Mouse (Mus musculus): Measurements from ENCODE around the gene Lrrk1. TPM values are rescaled to one million over a fixed set of nuclear protein-coding genes. Genes with fewer than 3 reads are reported as not detected.
A peak's percentile ranks its signal among the peaks of the same experiment; 100 is the strongest.

Lrrk1 gene
- polyA plus RNA-seq, 1 experiment from 2014 or later = 33.0 TPM

- POLR2A ChIA-PET = no interaction called here
Observed at GRCm38 (mm10) chr7:66247274-66248021, 140.7 kb downstream of the Lrrk1 start.

DNA sequence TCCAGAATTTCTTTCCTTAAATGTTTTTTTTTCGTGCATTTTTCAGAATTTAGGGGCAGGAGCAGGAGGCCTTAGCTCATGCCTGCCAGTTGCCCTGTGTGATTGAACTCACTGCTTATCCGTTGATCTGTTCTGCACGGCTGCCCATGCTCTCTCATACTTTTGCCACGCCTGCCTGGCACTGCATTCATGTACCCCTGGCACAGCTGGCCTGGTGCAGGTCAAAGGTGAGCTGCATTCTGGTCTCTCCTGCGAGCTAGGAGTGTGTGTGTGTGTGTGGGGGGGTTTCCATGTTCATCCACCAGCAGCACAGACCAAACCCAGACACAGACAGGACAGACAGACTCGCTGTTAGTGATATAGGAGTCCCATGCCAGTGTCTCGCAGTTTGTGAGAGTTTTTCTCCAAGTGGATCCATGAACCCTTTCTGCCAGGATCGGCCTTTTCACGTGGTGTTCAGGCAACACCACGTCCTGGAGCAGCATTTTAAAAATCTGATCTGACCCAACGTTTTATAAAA, 141.4 kb downstream of the Lrrk1 start:
- POLR2A ChIA-PET = no interaction called here
- H3K27me3 ChIP-seq = no peaks in the 10 kb centered on the region
- ATAC-seq (no peak), DNase-seq (ENCODE audit: low read depth, low spot score) (no peak)
- CTCF ChIA-PET = interaction anchor here (1.1 kb wide), 2 partner anchors 46 to 126 kb away, joined by 3 read pairs; no protein-coding TSS in a partner anchor
- TF ChIP-seq CTCF (IDR thresholded peaks at IDR 0.05) = no peak
- in situ Hi-C loops (cut with MboI; ENCODE audit: low pct_unique_long_range_greater_than_20kb) = no loop called here

More at GRCm38 (mm10) chr7:66247274-66248021, 140.7 kb downstream of the Lrrk1 start:
- in situ Hi-C loops (cut with MboI; ENCODE audit: low pct_unique_long_range_greater_than_20kb) = no loop called here
- TF ChIP-seq CTCF (IDR thresholded peaks at IDR 0.05) = no peak
- CTCF ChIA-PET = interaction anchor here (1.1 kb wide), 1 partner anchor 127 kb away, joined by 3 read pairs; no protein-coding TSS in a partner anchor
- ATAC-seq = no peak
- H3K27me3 ChIP-seq = no peaks in the 10 kb centered on the region
- DNase-seq (ENCODE audit: low read depth, low spot score) = peak; percentile 31

- no peaks in the 10 kb centered on the region for H3K27me3 ChIP-seq
- DNase-seq (ENCODE audit: low read depth, low spot score) (no peak), ATAC-seq (no peak)
- in situ Hi-C loops (cut with MboI; ENCODE audit: low pct_unique_long_range_greater_than_20kb) = no loop called here
- ChIA-PET POLR2A (no interaction called here), CTCF (interaction anchor here (1.1 kb wide), 1 partner anchor 44 kb away, joined by 3 read pairs; no protein-coding TSS in a partner anchor)
- no peak for TF ChIP-seq CTCF (IDR thresholded peaks at IDR 0.05)
Observed at GRCm38 (mm10) chr7:66245646-66246045, 142.5 kb downstream of the Lrrk1 start.

DNA sequence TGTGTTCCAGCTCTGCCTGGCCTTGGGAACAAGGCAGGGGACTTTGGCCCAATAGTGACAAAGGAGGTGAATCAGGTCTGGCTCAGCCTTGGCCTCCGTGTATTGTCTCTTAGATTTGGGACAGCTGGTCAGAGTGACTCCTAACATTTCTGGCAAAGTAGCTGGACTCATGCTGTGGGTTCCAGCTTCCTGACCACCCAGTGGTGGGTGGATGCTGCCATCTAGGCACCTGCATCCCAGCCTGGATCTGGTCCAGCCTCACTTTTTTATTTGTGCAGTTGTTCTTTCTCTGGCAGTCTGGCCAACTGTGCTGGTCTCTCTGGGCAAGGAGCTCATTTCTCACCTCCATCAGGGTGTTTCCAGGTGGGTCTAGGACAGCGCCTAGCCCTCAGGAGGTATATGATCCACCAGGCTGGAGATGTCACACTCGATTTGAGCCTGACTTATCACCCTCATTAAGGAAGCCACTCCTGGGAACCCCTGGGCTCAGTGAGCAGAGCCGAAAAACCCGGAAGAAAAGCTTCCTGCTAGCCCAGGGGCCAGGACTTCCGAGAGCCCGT, 144.3 kb downstream of the Lrrk1 start:
- DNase-seq (ENCODE audit: low read depth, low spot score) (no peak), ATAC-seq (no peak)
- TF ChIP-seq CTCF (IDR thresholded peaks at IDR 0.05) = no peak
- CTCF ChIA-PET = interaction anchor here (1.2 to 1.5 kb wide), 2 partner anchors 10 to 57 kb away, joined by 3 read pairs; no protein-coding TSS in a partner anchor
- in situ Hi-C loops (cut with MboI; ENCODE audit: low pct_unique_long_range_greater_than_20kb) = no loop called here
- H3K27me3 ChIP-seq = no peaks in the 10 kb centered on the region
- POLR2A ChIA-PET = interaction anchor here (0.6 kb wide), 1 partner anchor 14 kb away, joined by 4 read pairs; no protein-coding TSS in a partner anchor

- DNase-seq (ENCODE audit: low read depth, low spot score) (no peak), ATAC-seq (no peak)
- H3K27me3 ChIP-seq = no peaks in the 10 kb centered on the region
- no peak for TF ChIP-seq CTCF (IDR thresholded peaks at IDR 0.05)
- in situ Hi-C loops (cut with MboI; ENCODE audit: low pct_unique_long_range_greater_than_20kb) = no loop called here
- POLR2A ChIA-PET = no interaction called here
- CTCF ChIA-PET = interaction anchor here (1.5 to 1.6 kb wide), 2 partner anchors 16 to 59 kb away, joined by 3 read pairs; no protein-coding TSS in a partner anchor
Observed at GRCm38 (mm10) chr7:66241855-66242412, 146.2 kb downstream of the Lrrk1 start.

DNA sequence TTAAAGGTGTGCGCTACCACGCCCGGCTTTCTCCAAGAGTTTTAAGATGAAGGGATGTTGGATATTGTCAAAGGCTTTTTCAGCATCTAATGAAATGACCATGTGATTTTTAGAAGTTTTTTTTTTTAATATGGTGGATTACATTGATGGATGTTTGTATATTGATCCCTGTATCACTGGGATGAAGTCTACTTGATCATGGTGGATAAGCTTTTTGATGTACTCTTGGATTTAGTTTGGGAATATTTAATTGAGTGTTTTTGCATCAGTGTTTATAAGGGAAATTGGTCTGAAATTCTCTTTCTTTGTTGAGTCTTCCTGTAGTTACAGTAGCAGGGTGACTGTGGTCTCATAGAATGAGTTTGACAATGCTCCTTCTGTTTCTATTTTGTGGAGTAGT, 150.0 kb downstream of the Lrrk1 start:
- in situ Hi-C loops (cut with MboI; ENCODE audit: low pct_unique_long_range_greater_than_20kb) = no loop called here
- no peak for DNase-seq (ENCODE audit: low read depth, low spot score)
- H3K27me3 ChIP-seq = no peaks in the 10 kb centered on the region
- ChIA-PET CTCF (no interaction called here), POLR2A (no interaction called here)
- no peak for TF ChIP-seq CTCF (IDR thresholded peaks at IDR 0.05)
- no peak for ATAC-seq

GRCm38 (mm10) chr7:66233947-66234516, 154.1 kb downstream of the Lrrk1 start:
- CTCF ChIA-PET = interaction anchor here (1.1 kb wide), 1 partner anchor 9 kb away, joined by 3 read pairs; no protein-coding TSS in a partner anchor
- no peak for TF ChIP-seq CTCF (IDR thresholded peaks at IDR 0.05)
- ATAC-seq (no peak), DNase-seq (ENCODE audit: low read depth, low spot score) (no peak)
- in situ Hi-C loops (cut with MboI; ENCODE audit: low pct_unique_long_range_greater_than_20kb) = no loop called here
- POLR2A ChIA-PET = no interaction called here
- no peaks in the 10 kb centered on the region for H3K27me3 ChIP-seq

GRCm38 (mm10) chr7:66233141-66233946, 154.8 kb downstream of the Lrrk1 start:
- TF ChIP-seq CTCF (IDR thresholded peaks at IDR 0.05) = no peak
- no peaks in the 10 kb centered on the region for H3K27me3 ChIP-seq
- ATAC-seq (no peak), DNase-seq (ENCODE audit: low read depth, low spot score) (no peak)
- POLR2A ChIA-PET = no interaction called here
- CTCF ChIA-PET = interaction anchor here (1.1 kb wide), 1 partner anchor 10 kb away, joined by 3 read pairs; no protein-coding TSS in a partner anchor
- in situ Hi-C loops (cut with MboI; ENCODE audit: low pct_unique_long_range_greater_than_20kb) = no loop called here

DNA sequence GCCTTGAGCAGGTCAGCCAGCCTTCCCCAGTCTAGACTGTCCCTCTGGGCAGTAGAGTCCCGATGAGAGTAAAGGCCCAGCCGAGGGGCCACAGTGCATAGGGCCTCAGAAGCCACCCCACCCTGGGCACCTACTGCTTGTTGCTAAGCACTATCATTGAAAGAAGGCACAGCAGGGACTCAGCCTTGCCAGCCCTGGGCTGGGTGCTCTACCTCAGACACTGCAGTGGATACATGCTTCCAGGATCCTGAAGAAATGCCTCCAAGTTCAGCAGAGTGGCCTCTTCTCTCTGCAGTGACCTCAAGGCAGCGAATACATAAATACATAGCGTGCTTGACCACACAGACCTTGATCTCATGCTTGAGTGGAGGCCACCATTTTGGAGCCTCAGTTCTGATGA, 156.3 kb downstream of the Lrrk1 start:
- ATAC-seq = no peak
- ChIA-PET CTCF (no interaction called here), POLR2A (no interaction called here)
- no peaks in the 10 kb centered on the region for H3K27me3 ChIP-seq
- TF ChIP-seq CTCF (IDR thresholded peaks at IDR 0.05) = no peak
- no peak for DNase-seq (ENCODE audit: low read depth, low spot score)
- in situ Hi-C loops (cut with MboI; ENCODE audit: low pct_unique_long_range_greater_than_20kb) = no loop called here

Measured in Patski (cell line).